22 mouse cellular contexts compared by ENCODE assay signal in genomic region chr11:3394520-3394919, GRCm38 (mm10). TPM values are rescaled to one million over a fixed set of nuclear protein-coding genes. Genes with fewer than 3 reads are reported as not detected.
DNase-seq lines count a peak whose midpoint lies in the region; ATAC-seq and TF ChIP-seq lines count a peak whose summit lies in the region.
"Had no signal": no experiment of that assay in that cellular context is flagged by ENCODE, and none has a peak within 500 bp of the region (broad histone marks: within the 10 kb centered on the region; RNA-seq: fewer than 3 reads in every experiment).

No protein-coding gene starts in this region.

- no peak for ATAC-seq in embryonic facial prominence, embryonic 12.5 days (ENCODE audit: insufficient number of reproducible peaks, insufficient read depth, low FRiP score, low TSS enrichment)
- ATAC-seq in embryonic facial prominence, embryonic 14.5 days (ENCODE audit: low read depth), result peak; percentile 78; the same call in 1 of the 2 replicates
- no peak for ATAC-seq in limb, embryonic 13.5 days (ENCODE audit: low FRiP score, low read depth)
- ATAC-seq: intestine, embryonic 15.5 days; lung, postnatal 0 days had no signal

- no peaks in the 10 kb centered on the region for H3K27me3 ChIP-seq in embryonic facial prominence, embryonic 12.5 days
- no peaks in the 10 kb centered on the region for H3K27me3 ChIP-seq in embryonic facial prominence, embryonic 14.5 days (replicated peaks; ENCODE audit: control insufficient read depth, insufficient read depth, low read length)
- no peaks in the 10 kb centered on the region for H3K27me3 ChIP-seq in limb, embryonic 13.5 days
- H3K27me3 ChIP-seq: heart, embryonic 15.5 days; intestine, embryonic 15.5 days; midbrain, embryonic 12.5 days had no signal

- DNase-seq in layer of hippocampus, adult 2 months (ENCODE audit: low spot score in 2 of 2), result no peak
- no peak for DNase-seq in layer of hippocampus, adult 9-10 months (ENCODE audit: low spot score)
- DNase-seq in embryonic facial prominence, embryonic 14.5 days (ENCODE audit: low spot score), result no peak
- DNase-seq in testis, postnatal 14 days (ENCODE audit: low spot score), result no peak
- no peak for DNase-seq in urinary bladder, postnatal 25 days (ENCODE audit: low spot score)
- DNase-seq: adrenal gland, adult 2 months; cerebellum, adult 11-12 months; cerebellum, postnatal 10 days; gastrocnemius, adult 2 months; heart, postnatal 4 days; kidney, adult 8-10 months; kidney, postnatal 14 days; layer of hippocampus, postnatal 36 days; liver had no signal

- no peaks in the 10 kb centered on the region; the same call in 1 of the 2 replicates for H3K36me3 ChIP-seq in embryonic facial prominence, embryonic 12.5 days
- H3K36me3 ChIP-seq in embryonic facial prominence, embryonic 14.5 days (ENCODE audit: control insufficient read depth, insufficient read depth, low read length), result no peaks in the 10 kb centered on the region; the same call in 1 of the 2 replicates
- 0 out of 2 replicates have a peak, but pooled peaks cover 2% of the 10 kb centered on the region for H3K36me3 ChIP-seq in limb, embryonic 13.5 days
- H3K36me3 ChIP-seq: heart, embryonic 15.5 days; intestine, embryonic 15.5 days; midbrain, embryonic 12.5 days had no signal

- no peak for TF ChIP-seq CTCF in layer of hippocampus, adult 2 months (conservative IDR thresholded peaks at IDR 0.05)

- no peaks in the 10 kb centered on the region for H3K9me3 ChIP-seq in embryonic facial prominence, embryonic 12.5 days
- no peaks in the 10 kb centered on the region for H3K9me3 ChIP-seq in embryonic facial prominence, embryonic 14.5 days (ENCODE audit: control insufficient read depth, low read length)
- H3K9me3 ChIP-seq in limb, embryonic 13.5 days, result no peaks in the 10 kb centered on the region
- H3K9me3 ChIP-seq: forebrain, embryonic 10.5 days; heart, embryonic 15.5 days; intestine, embryonic 15.5 days; midbrain, embryonic 12.5 days had no signal

- 0 out of 2 replicates have a peak, but pooled peaks cover 3% of the 10 kb centered on the region for H3K4me1 ChIP-seq in embryonic facial prominence, embryonic 12.5 days
- no peaks in the 10 kb centered on the region; the same call in 1 of the 2 replicates for H3K4me1 ChIP-seq in embryonic facial prominence, embryonic 14.5 days (ENCODE audit: control insufficient read depth, insufficient read depth, low read length)
- peaks cover 13% of the 10 kb centered on the region for H3K4me1 ChIP-seq in limb, embryonic 13.5 days

- H3K4me2 ChIP-seq in embryonic facial prominence, embryonic 12.5 days (replicated peaks), result no peak overlapping the region
- H3K4me2 ChIP-seq in embryonic facial prominence, embryonic 14.5 days (ENCODE audit: low read depth, low read length), result no peak overlapping the region
- no peak overlapping the region for H3K4me2 ChIP-seq in limb, embryonic 13.5 days (replicated peaks)
- H3K4me2 ChIP-seq: heart, embryonic 15.5 days; intestine, embryonic 15.5 days; midbrain, embryonic 12.5 days had no signal

- no peak overlapping the region for H3K4me3 ChIP-seq in layer of hippocampus, adult 2 months
- no peak overlapping the region for H3K4me3 ChIP-seq in embryonic facial prominence, embryonic 12.5 days
- no peak overlapping the region for H3K4me3 ChIP-seq in embryonic facial prominence, embryonic 14.5 days (ENCODE audit: low read depth, low read length)
- H3K4me3 ChIP-seq in limb, embryonic 13.5 days, result no peak overlapping the region
- H3K4me3 ChIP-seq: forebrain, embryonic 10.5 days; gastrocnemius, adult 2 months; heart, embryonic 15.5 days; intestine, embryonic 15.5 days; midbrain, embryonic 12.5 days had no signal

- no peak overlapping the region for H3K9ac ChIP-seq in embryonic facial prominence, embryonic 12.5 days
- H3K9ac ChIP-seq in embryonic facial prominence, embryonic 14.5 days (ENCODE audit: low read depth, low read length), result no peak overlapping the region
- H3K9ac ChIP-seq in limb, embryonic 13.5 days, result no peak overlapping the region
- H3K9ac ChIP-seq: heart, embryonic 15.5 days; intestine, embryonic 15.5 days; midbrain, embryonic 12.5 days had no signal

- WGBS in embryonic facial prominence, embryonic 12.5 days, result 35% methylated on average over 5 of the region's 5 CpGs
- 30% methylated on average over 5 of the region's 5 CpGs for WGBS in embryonic facial prominence, embryonic 14.5 days
- 63% methylated on average over 5 of the region's 5 CpGs for WGBS in limb, embryonic 13.5 days

- peak overlapping the region; percentile 89 for H3K27ac ChIP-seq in layer of hippocampus, adult 2 months
- H3K27ac ChIP-seq in embryonic facial prominence, embryonic 12.5 days, result 0 out of 2 replicates have a peak overlapping the region, but pooled peaks have one; percentile 1
- 0 out of 2 replicates have a peak overlapping the region, but pooled peaks have one; percentile 21 for H3K27ac ChIP-seq in embryonic facial prominence, embryonic 14.5 days (replicated peaks; ENCODE audit: low read depth, low read length)
- H3K27ac ChIP-seq in limb, embryonic 13.5 days, result 0 out of 2 replicates have a peak overlapping the region, but pooled peaks have one; percentile 15
- H3K27ac ChIP-seq: forebrain, embryonic 10.5 days; gastrocnemius, adult 2 months; heart, embryonic 15.5 days; intestine, embryonic 15.5 days; midbrain, embryonic 12.5 days; stomach, postnatal 0 days had no signal

RNA-seq across cellular contexts. Expression of gene Limk2, which starts 14.5 kb away (rescaled TPM):
- 100 to 1,000 TPM in 1 of 2 experiments, 10 to 100 TPM in 1; 97.6 to 117 TPM for total RNA-seq in layer of hippocampus, adult 2 months (2021)
- polyA plus RNA-seq in embryonic facial prominence, embryonic 12.5 days (2016; fragmentation: Nextera tagmentation; extraction: Ambion mirVana), result 69.1 and 75.1 TPM in 2 replicates
- 63.8 and 74.8 TPM in 2 replicates for polyA plus RNA-seq in embryonic facial prominence, embryonic 14.5 days (2014; fragmentation: Nextera tagmentation; extraction: Ambion mirVana)
- 58.3 and 61.2 TPM in 2 replicates for polyA plus RNA-seq in limb, embryonic 13.5 days (2015; fragmentation: Nextera tagmentation; extraction: Ambion mirVana)

RNA-seq across cellular contexts. Expression of gene Rnf185, which starts 57.6 kb away (rescaled TPM):
- 10 to 100 TPM; 26.6 to 29.1 TPM for total RNA-seq in layer of hippocampus, adult 2 months (2021)
- polyA plus RNA-seq in embryonic facial prominence, embryonic 12.5 days (2016; fragmentation: Nextera tagmentation; extraction: Ambion mirVana), result 35.7 and 39.5 TPM in 2 replicates
- 37.1 and 40.3 TPM in 2 replicates for polyA plus RNA-seq in embryonic facial prominence, embryonic 14.5 days (2014; fragmentation: Nextera tagmentation; extraction: Ambion mirVana)
- polyA plus RNA-seq in limb, embryonic 13.5 days (2015; fragmentation: Nextera tagmentation; extraction: Ambion mirVana), result 39.0 and 41.3 TPM in 2 replicates

Comparison
In these comparisons a context has a peak if more than half of its experiments do, and no peak if none do; other contexts are left out.
1. H3K27ac ChIP-seq: peak in every context shown above with its lines; median percentile 89 in layer of hippocampus, adult 2 months; 21 in embryonic facial prominence, embryonic 14.5 days; 15 in limb, embryonic 13.5 days; 1 in embryonic facial prominence, embryonic 12.5 days.